Mouse (Mus musculus) heart, postnatal 14 days (tissue): ENCODE results near the gene Brd3. TPM values are rescaled to one million over a fixed set of nuclear protein-coding genes. Genes with fewer than 3 reads are reported as not detected.
"Not testable (repeated sequence)": the region's sequence is repeated elsewhere in the genome, so short reads cannot be mapped to it uniquely, and the experiment has no call there.

Source experiments
- DNase-seq, 2 experiments: peaks; one replicate each; pipeline ENCODE4 v3.0.0; 2021 to 2022
- intact Hi-C: fragments of 180-260 bp; cut with DNase I; formaldehyde crosslinking; loops from one replicate; pipeline ENCODE4 v1.15.1; 2025
- long read RNA-seq, 2 experiments: library from polyadenylated mRNA; stranded (forward); transcript quantifications; one replicate each; pipeline ENCODE4 v2.0.0; 2021
- total RNA-seq, 2 experiments: library from RNA; stranded (reverse); gene quantifications; 2 replicates each; pipeline ENCODE4 v1.2.3; 2021

Brd3 gene
- total RNA-seq = 10 to 100 TPM; 39.6 to 41.3 TPM
- long read RNA-seq, experiment 1, full-length matches to known transcripts = 1 of 15 reads
- long read RNA-seq, experiment 1, partial matches to known transcripts = 10 of 15 reads
- long read RNA-seq, experiment 1, other reads (novel, unspliced or antisense) = 4 of 15 reads
- long read RNA-seq, experiment 2, partial matches to known transcripts = 14 of 21 reads
- long read RNA-seq, experiment 2, other reads (novel, unspliced or antisense) = 7 of 21 reads

GRCm38 (mm10) chr2:27507562-27507961 lies at the start of gene Brd3:
Gene Brd3 (minus strand): TSS chr2:27507662.
- no peak for DNase-seq
- intact Hi-C loops = no loop called here

- intact Hi-C loops = no loop called here
- DNase-seq = no peak
These were observed 49.5 kb upstream of the Brd3 start for GRCm38 (mm10) chr2:27556921-27557320.

- intact Hi-C loops = loop anchor here (5.0 kb wide), 3 partner anchors 123 to 333 kb away; partner anchors contain the start of genes Col5a1 and Rxra
These were observed 46.8 kb upstream of the Brd3 start for GRCm38 (mm10) chr2:27554308-27554707.

GRCm38 (mm10) chr2:27552620-27553287 lies 45.3 kb upstream of the Brd3 start:
- intact Hi-C loops = loop anchor here (1.0 to 5.0 kb wide), 5 partner anchors 125 to 422 kb away; partner anchors contain the start of genes Col5a1 and Rxra
- DNase-seq = peak; percentile 79 to 86

More at GRCm38 (mm10) chr2:27554308-27554707, 46.8 kb upstream of the Brd3 start:
- peak; percentile 53 for DNase-seq

- intact Hi-C loops = no loop called here
- no peak for DNase-seq
These were observed 41.4 kb upstream of the Brd3 start for GRCm38 (mm10) chr2:27548664-27549369.

GRCm38 (mm10) chr2:27547986-27548385 lies 40.5 kb upstream of the Brd3 start:
- intact Hi-C loops = no loop called here
- DNase-seq = no peak

- no peak for DNase-seq
- intact Hi-C loops = no loop called here
These were observed 39.9 kb upstream of the Brd3 start for GRCm38 (mm10) chr2:27547326-27547725.

GRCm38 (mm10) chr2:27546041-27546440 lies 38.6 kb upstream of the Brd3 start:
- DNase-seq, intact Hi-C loops: not testable (repeated sequence)

- intact Hi-C loops, DNase-seq: not testable (repeated sequence)
These were observed 38.1 kb upstream of the Brd3 start for GRCm38 (mm10) chr2:27545517-27545916.

- DNase-seq = no peak
- intact Hi-C loops = no loop called here
These were observed 37.2 kb upstream of the Brd3 start for GRCm38 (mm10) chr2:27544613-27545012.

GRCm38 (mm10) chr2:27541225-27541624 lies 33.8 kb upstream of the Brd3 start:
- intact Hi-C loops = no loop called here
- no peak for DNase-seq

- DNase-seq = no peak
- intact Hi-C loops = no loop called here
These were observed 33.0 kb upstream of the Brd3 start for GRCm38 (mm10) chr2:27540515-27540836.

- intact Hi-C loops = loop anchor here (2.0 kb wide), 1 partner anchor 25 kb away; the partner anchor contains the start of gene Wdr5
- peak; percentile 96 to 97 for DNase-seq
These were observed 32.5 kb upstream of the Brd3 start for GRCm38 (mm10) chr2:27539772-27540514.

- DNase-seq = peak in 1 of 2 experiments; percentile 9
- intact Hi-C loops = loop anchor here (2.0 kb wide), 1 partner anchor 25 kb away; the partner anchor contains the start of gene Wdr5
These were observed 31.9 kb upstream of the Brd3 start for GRCm38 (mm10) chr2:27539336-27539735.

- intact Hi-C loops = loop anchor here (2.0 kb wide), 1 partner anchor 24 kb away; the partner anchor contains the start of gene Wdr5
- DNase-seq = not testable (repeated sequence)
These were observed 31.2 kb upstream of the Brd3 start for GRCm38 (mm10) chr2:27538455-27539330.

- DNase-seq = no peak
- intact Hi-C loops = loop anchor here (5.0 kb wide), 1 partner anchor 231 kb away; no protein-coding TSS in a partner anchor
These were observed 10.8 kb upstream of the Brd3 start for GRCm38 (mm10) chr2:27518283-27518682.

GRCm38 (mm10) chr2:27516289-27516688 lies 8.8 kb upstream of the Brd3 start:
- intact Hi-C loops = loop anchor here (2.0 to 5.0 kb wide), 2 partner anchors 41 to 229 kb away; no protein-coding TSS in a partner anchor

GRCm38 (mm10) chr2:27515341-27516166 lies 8.1 kb upstream of the Brd3 start:
- no peak for DNase-seq
- intact Hi-C loops = loop anchor here (2.0 to 5.0 kb wide), 3 partner anchors 23 to 228 kb away; no protein-coding TSS in a partner anchor

More at GRCm38 (mm10) chr2:27516289-27516688, 8.8 kb upstream of the Brd3 start:
- DNase-seq = no peak
